Mouse (Mus musculus) liver, embryonic 14.5 days (tissue): ENCODE measurements around the gene Glp1r. TPM values are rescaled to one million over a fixed set of nuclear protein-coding genes. Genes with fewer than 3 reads are reported as not detected.

Source experiments
- ATAC-seq: fragments of 200-750 bp; cut with Nextera tagmentation; 2 replicates; pipeline ENCODE4 v1.8.0; 2017; ENCODE audit warnings: moderate number of reproducible peaks, mild to moderate bottlenecking, moderate library complexity; ENCODE audit not compliant: insufficient read depth
- DNase-seq, 3 experiments: peaks; one replicate each; pipeline ENCODE4 v3.0.0-alpha.2; 2012 to 2013; ENCODE audit warnings: low read depth in 3 of 3, low spot score in 3 of 3
- H3K27ac ChIP-seq: fragments of 300-500 bp; sonication (generic); 2 replicates; pipeline ENCODE4 v1.5.1; 2014; ENCODE audit warnings: moderate library complexity, mild to moderate bottlenecking, control low read depth, inconsistent platforms
- H3K27me3 ChIP-seq: fragments of 300-500 bp; sonication (generic); 2 replicates; pipeline ENCODE4 v1.6.1; 2014; ENCODE audit warnings: mild to moderate bottlenecking, low read length, moderate library complexity; ENCODE audit not compliant: control insufficient read depth, insufficient read depth
- H3K36me3 ChIP-seq: fragments of 300-500 bp; sonication (generic); replicated peaks from 2 replicates; pipeline ENCODE4 v1.6.1; 2014; ENCODE audit warnings: low read depth; ENCODE audit not compliant: control insufficient read depth, insufficient read depth
- H3K4me1 ChIP-seq, 2 experiments: fragments of 200-500 bp in 1 of 2; fragments of 300-500 bp in 1 of 2; sonication (generic) in 1 of 2; replicated peaks; 2 replicates each; pipeline ENCODE4 v1.6.1; 2012 to 2014; ENCODE audit warnings: antibody characterized with exemption in 1 of 2, inconsistent platforms in 1 of 2, low read length in 1 of 2; ENCODE audit not compliant: control insufficient read depth in 2 of 2, insufficient read depth in 2 of 2
- H3K4me2 ChIP-seq: fragments of 300-500 bp; sonication (generic); 2 replicates; pipeline ENCODE4 v1.6.1; 2014; ENCODE audit warnings: low read depth, mild to moderate bottlenecking, control low read depth, moderate library complexity
- H3K4me3 ChIP-seq, 2 experiments: fragments of 200-500 bp in 1 of 2; fragments of 300-500 bp in 1 of 2; sonication (generic) in 1 of 2; 2 replicates each; pipeline ENCODE4 v1.5.1; 2012 to 2014; ENCODE audit warnings: low read depth in 2 of 2, low read length in 2 of 2, mild to moderate bottlenecking in 2 of 2, control low read depth in 1 of 2, inconsistent platforms in 1 of 2, moderate library complexity in 1 of 2; ENCODE audit not compliant: insufficient read depth in 1 of 2
- H3K9ac ChIP-seq: fragments of 300-500 bp; sonication (generic); replicated peaks from 2 replicates; pipeline ENCODE4 v1.6.1; 2014; ENCODE audit warnings: mild to moderate bottlenecking, control low read depth, moderate library complexity
- H3K9me3 ChIP-seq: fragments of 300-500 bp; sonication (generic); 2 replicates; pipeline ENCODE4 v1.6.1; 2016; ENCODE audit warnings: low read length, mixed read lengths; ENCODE audit not compliant: control insufficient read depth
- CTCF ChIP-seq: IDR thresholded peaks from 2 replicates; pipeline ENCODE4 v1.5.1; 2016; ENCODE audit warnings: antibody characterized with exemption, low read depth, control low read depth
- EP300 ChIP-seq: IDR thresholded peaks from 2 replicates; pipeline ENCODE4 v1.6.1; 2016; ENCODE audit warnings: antibody characterized with exemption, low read depth
- WGBS: fragments of 180-500 bp; shearing (Covaris S2); extraction: QIAGEN DNeasy Blood & Tissue Kit; methylation state at CpG from one replicate; pipeline ENCODE4 v1.1.7; 2014; ENCODE audit not compliant: insufficient replicate concordance; 5-methylcytosine and 5-hydroxymethylcytosine counted together
- polyA plus RNA-seq, 2 experiments: library from polyadenylated mRNA; depleted of rRNA in 1 of 2; stranded (reverse) in 1 of 2; unstranded in 1 of 2; fragments of >200 nt; fragmentation: Nextera tagmentation in 1 of 2; extraction: Ambion mirVana in 1 of 2; gene quantifications; 2 replicates each; pipeline versions ENCODE4 v1.2.1 to v1.2.3; 2012 to 2014

Glp1r gene
- polyA plus RNA-seq, 2 experiments = 0.01 TPM; not detected in 1

- H3K9me3 ChIP-seq = no peaks in the 10 kb centered on the region
- TF ChIP-seq CTCF (no peak), EP300 (no peak)
- no peaks in the 10 kb centered on the region for H3K27me3 ChIP-seq
- WGBS = 33% methylated on average over 8 of the region's 8 CpGs
- peaks cover 0 to 2% of the 10 kb centered on the region in 2 experiments; a peak in 1 of 4 replicates for H3K4me1 ChIP-seq
- H3K4me3 ChIP-seq = no peak overlapping the region
- ATAC-seq (no peak), DNase-seq (no peak)
- no peak overlapping the region for H3K9ac ChIP-seq
- H3K27ac ChIP-seq = no peak overlapping the region
- no peak overlapping the region for H3K4me2 ChIP-seq
- no peaks in the 10 kb centered on the region for H3K36me3 ChIP-seq
Measured at GRCm38 (mm10) chr17:30883534-30883933, 18.1 kb upstream of the Glp1r start.

- Histone ChIP-seq H3K4me3 (no peak overlapping the region), H3K4me1 (no peaks in the 10 kb centered on the region), H3K27me3 (no peaks in the 10 kb centered on the region), H3K9ac (no peak overlapping the region), H3K27ac (no peak overlapping the region), H3K4me2 (no peak overlapping the region), H3K36me3 (no peaks in the 10 kb centered on the region), H3K9me3 (no peaks in the 10 kb centered on the region)
- DNase-seq (no peak), ATAC-seq (no peak)
- TF ChIP-seq EP300 = no peak
- TF ChIP-seq CTCF = no peak
- 15% methylated on average over 1 of the region's 1 CpGs for WGBS
Measured at GRCm38 (mm10) chr17:30892086-30892485, 9.5 kb upstream of the Glp1r start.

- H3K36me3 ChIP-seq = no peaks in the 10 kb centered on the region
- no peak overlapping the region for H3K9ac ChIP-seq
- ATAC-seq (no peak), DNase-seq (no peak)
- no peak overlapping the region for H3K4me2 ChIP-seq
- no peaks in the 10 kb centered on the region for H3K9me3 ChIP-seq
- 7% methylated on average over 2 of the region's 2 CpGs for WGBS
- TF ChIP-seq CTCF = peak; percentile 32; the same call in 1 of the 2 replicates
- TF ChIP-seq EP300 = no peak
- no peak overlapping the region for H3K4me3 ChIP-seq
- H3K27me3 ChIP-seq = no peaks in the 10 kb centered on the region
- no peaks in the 10 kb centered on the region for H3K4me1 ChIP-seq
- H3K27ac ChIP-seq = no peak overlapping the region
Measured at GRCm38 (mm10) chr17:30892730-30893129, 8.9 kb upstream of the Glp1r start.

- no peak for TF ChIP-seq CTCF
- TF ChIP-seq EP300 = no peak
- 18% methylated on average over 2 of the region's 2 CpGs for WGBS
- H3K4me2 ChIP-seq = no peak overlapping the region
- DNase-seq (no peak), ATAC-seq (no peak)
- no peaks in the 10 kb centered on the region for H3K36me3 ChIP-seq
- H3K9me3 ChIP-seq = no peaks in the 10 kb centered on the region
- no peak overlapping the region for H3K27ac ChIP-seq
- H3K4me1 ChIP-seq = no peaks in the 10 kb centered on the region
- peaks cover 12% of the 10 kb centered on the region for H3K27me3 ChIP-seq
- H3K4me3 ChIP-seq = no peak overlapping the region
- no peak overlapping the region for H3K9ac ChIP-seq
Measured at GRCm38 (mm10) chr17:30897075-30897474, 4.5 kb upstream of the Glp1r start.

GRCm38 (mm10) chr17:30904096-30904495 is 2.5 kb downstream of the Glp1r start:
- no peak for DNase-seq
- no peak for ATAC-seq
- TF ChIP-seq EP300 (no peak), CTCF (no peak)
- Histone ChIP-seq H3K9ac (no peak overlapping the region), H3K4me2 (no peak overlapping the region), H3K36me3 (no peaks in the 10 kb centered on the region), H3K4me1 (no peaks in the 10 kb centered on the region), H3K9me3 (no peaks in the 10 kb centered on the region), H3K27ac (no peak overlapping the region), H3K4me3 (no peak overlapping the region), H3K27me3 (peaks cover 18% of the 10 kb centered on the region)
- WGBS = 21% methylated on average over 2 of the region's 2 CpGs
